Mouse (Mus musculus) C2C12 (cell line): ENCODE data around the gene Gm5678. TPM values are rescaled to one million over a fixed set of nuclear protein-coding genes. Genes with fewer than 3 reads are reported as not detected.

ENCODE experiments used
- H3K27me3 ChIP-seq: one replicate; pipeline ENCODE4 v1.6.1; 2011; ENCODE audit not compliant: control insufficient read depth, insufficient read depth, insufficient read length
- H3K36me3 ChIP-seq: one replicate; pipeline ENCODE4 v1.6.1; 2011; ENCODE audit not compliant: control insufficient read depth, insufficient read depth
- H3K4me3 ChIP-seq: one replicate; pipeline ENCODE4 v1.5.1; 2011; ENCODE audit warnings: mild to moderate bottlenecking, control low read depth; ENCODE audit not compliant: poor library complexity, insufficient read depth, severe bottlenecking
- H3K79me2 ChIP-seq: one replicate; pipeline ENCODE4 v1.6.1; 2011; ENCODE audit not compliant: control insufficient read depth, insufficient read depth
- H3K79me3 ChIP-seq: one replicate; pipeline ENCODE4 v1.6.1; 2011; ENCODE audit warnings: low read depth, control low read depth
- H3ac ChIP-seq: one replicate; pipeline ENCODE3; 2011; ENCODE audit warnings: low read depth; ENCODE audit not compliant: control insufficient read depth, insufficient read length
- CEBPB ChIP-seq: IDR thresholded peaks from one replicate; pipeline ENCODE4 v1.6.1; 2011; ENCODE audit warnings: low read depth, mild to moderate bottlenecking, control low read depth, moderate library complexity
- CTCF ChIP-seq: IDR thresholded peaks from one replicate; pipeline ENCODE4 v1.5.1; 2011; ENCODE audit not compliant: control insufficient read depth, insufficient read depth, insufficient read length
- FOSL1 ChIP-seq: IDR thresholded peaks from one replicate; pipeline ENCODE4 v1.8.0; 2011; ENCODE audit warnings: mild to moderate bottlenecking, low read length; ENCODE audit not compliant: poor library complexity, insufficient read depth, severe bottlenecking
- MAX ChIP-seq: IDR thresholded peaks from one replicate; pipeline ENCODE4 v1.6.1; 2011; ENCODE audit warnings: mild to moderate bottlenecking, control low read depth
- MYOD1 ChIP-seq: IDR thresholded peaks from one replicate; pipeline ENCODE4 v1.6.1; 2011; ENCODE audit warnings: low read depth; ENCODE audit not compliant: control insufficient read depth, insufficient read length
- MYOG ChIP-seq: IDR thresholded peaks from one replicate; pipeline ENCODE4 v1.6.1; 2011; ENCODE audit not compliant: control insufficient read depth, insufficient read length; ENCODE audit errors: extremely low read depth
- USF1 ChIP-seq: IDR thresholded peaks from one replicate; pipeline ENCODE4 v1.6.1; 2011; ENCODE audit warnings: low read depth, mild to moderate bottlenecking, control low read depth, moderate library complexity
- polyA plus RNA-seq: library from polyadenylated mRNA; unstranded; fragments of >200 nt; fragmentation: generic; extraction: Trizol; gene quantifications from one replicate; pipeline ENCODE4 v1.2.1, GENCODE M21; 2012; ENCODE audit warnings: missing spikeins

The Gm5678 gene
- polyA plus RNA-seq, 1 experiment, result not detected

DNA sequence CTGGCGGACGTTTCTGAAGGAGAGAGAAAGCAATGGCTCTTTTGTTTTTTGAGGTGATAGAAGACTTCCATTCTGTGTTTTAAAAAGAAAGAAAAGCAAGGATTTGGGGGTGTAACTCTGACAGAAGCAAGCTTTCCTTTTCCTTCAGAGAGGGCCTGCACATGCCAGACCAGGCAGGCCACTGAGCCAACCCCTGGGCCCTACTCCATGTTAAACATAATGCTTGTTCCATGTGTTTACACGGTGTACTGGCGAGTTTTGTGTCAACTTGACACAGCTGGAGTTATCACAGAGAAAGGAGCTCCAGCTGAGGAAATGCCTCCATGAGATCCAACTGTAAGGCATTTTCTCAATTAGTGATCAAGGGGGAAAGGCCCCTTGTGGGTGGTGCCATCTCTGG is 39.6 kb upstream of the Gm5678 start:
- Histone ChIP-seq H3K27me3 (no peaks in the 10 kb centered on the region), H3K79me3 (no peaks in the 10 kb centered on the region), H3K79me2 (no peaks in the 10 kb centered on the region), H3K36me3 (peaks cover 8% of the 10 kb centered on the region), H3K4me3 (no peak overlapping the region), H3ac (no peak overlapping the region)
- TF ChIP-seq MYOD1 (no peak), MAX (no peak), MYOG (no peak), FOSL1 (no peak), CEBPB (no peak), CTCF (no peak), USF1 (no peak)

GRCm38 (mm10) chr16:93590915-93591314 is 37.0 kb upstream of the Gm5678 start:
- Histone ChIP-seq H3K36me3 (peaks cover 5% of the 10 kb centered on the region), H3K79me2 (no peaks in the 10 kb centered on the region), H3ac (no peak overlapping the region), H3K4me3 (no peak overlapping the region), H3K79me3 (no peaks in the 10 kb centered on the region), H3K27me3 (no peaks in the 10 kb centered on the region)
- no peak for TF ChIP-seq FOSL1
- TF ChIP-seq MAX, result no peak
- no peak for TF ChIP-seq CEBPB
- TF ChIP-seq MYOG, result no peak
- TF ChIP-seq MYOD1, result no peak
- no peak for TF ChIP-seq USF1

GRCm38 (mm10) chr16:93591450-93592430 is 36.2 kb upstream of the Gm5678 start:
- H3K36me3 ChIP-seq, result peaks cover 5% of the 10 kb centered on the region
- H3ac ChIP-seq, result no peak overlapping the region
- no peaks in the 10 kb centered on the region for H3K79me2 ChIP-seq
- H3K79me3 ChIP-seq, result no peaks in the 10 kb centered on the region
- H3K4me3 ChIP-seq, result no peak overlapping the region
- TF ChIP-seq CTCF (no peak), CEBPB (no peak), MYOD1 (no peak), MAX (no peak), FOSL1 (no peak), USF1 (no peak), MYOG (no peak)
- no peaks in the 10 kb centered on the region for H3K27me3 ChIP-seq

DNA sequence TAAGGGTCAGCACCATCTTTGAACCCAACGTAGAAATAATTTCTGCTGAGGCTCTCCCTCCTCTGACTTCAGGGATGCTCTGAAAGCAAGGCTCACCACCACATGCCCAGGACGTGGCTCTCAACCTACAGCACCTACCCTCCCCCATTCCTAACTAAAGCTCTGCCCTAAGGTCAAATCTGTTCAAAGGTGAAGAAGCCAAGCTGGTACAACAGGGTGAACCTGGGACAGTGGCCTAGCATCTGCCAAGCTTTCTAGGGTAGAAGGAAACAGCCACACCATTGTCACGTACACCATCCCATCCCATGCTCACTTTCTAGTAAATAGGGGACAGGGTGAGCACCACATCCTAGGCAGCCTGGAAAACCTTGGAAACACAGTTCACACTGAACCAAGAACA is 35.2 kb upstream of the Gm5678 start:
- no peaks in the 10 kb centered on the region for H3K79me3 ChIP-seq
- TF ChIP-seq USF1 (no peak), MYOG (no peak), MYOD1 (no peak), FOSL1 (no peak), CTCF (no peak), CEBPB (no peak), MAX (no peak)
- H3K79me2 ChIP-seq, result no peaks in the 10 kb centered on the region
- no peak overlapping the region for H3ac ChIP-seq
- no peak overlapping the region for H3K4me3 ChIP-seq
- H3K27me3 ChIP-seq, result no peaks in the 10 kb centered on the region
- H3K36me3 ChIP-seq, result peaks cover 5% of the 10 kb centered on the region

DNA sequence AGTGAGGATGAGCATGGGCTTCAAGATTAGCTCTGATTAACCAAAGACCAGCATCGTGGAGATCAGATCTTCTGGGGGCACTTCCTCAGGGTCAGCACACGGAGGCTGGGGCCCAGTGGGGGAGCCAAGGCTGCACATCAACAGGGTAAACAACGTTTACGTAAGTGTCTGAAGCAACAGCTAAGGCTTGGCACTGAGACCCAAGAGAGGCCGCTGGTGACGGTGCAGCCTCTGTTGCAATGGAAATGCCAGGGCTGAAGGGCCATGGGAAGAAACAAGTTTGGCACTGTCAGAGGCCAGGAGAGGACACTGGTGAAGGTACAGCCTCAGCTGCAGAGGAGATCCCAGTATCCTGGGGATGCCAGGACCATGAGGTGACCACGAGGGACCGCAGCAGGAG is 34.5 kb upstream of the Gm5678 start:
- H3ac ChIP-seq, result no peak overlapping the region
- H3K79me2 ChIP-seq, result no peaks in the 10 kb centered on the region
- H3K36me3 ChIP-seq, result peaks cover 5% of the 10 kb centered on the region
- H3K79me3 ChIP-seq, result no peaks in the 10 kb centered on the region
- peak overlapping the region; percentile 2 for H3K4me3 ChIP-seq
- TF ChIP-seq MAX (no peak), FOSL1 (no peak), MYOG (no peak), USF1 (no peak), CTCF (no peak), CEBPB (no peak), MYOD1 (no peak)
- no peaks in the 10 kb centered on the region for H3K27me3 ChIP-seq

DNA sequence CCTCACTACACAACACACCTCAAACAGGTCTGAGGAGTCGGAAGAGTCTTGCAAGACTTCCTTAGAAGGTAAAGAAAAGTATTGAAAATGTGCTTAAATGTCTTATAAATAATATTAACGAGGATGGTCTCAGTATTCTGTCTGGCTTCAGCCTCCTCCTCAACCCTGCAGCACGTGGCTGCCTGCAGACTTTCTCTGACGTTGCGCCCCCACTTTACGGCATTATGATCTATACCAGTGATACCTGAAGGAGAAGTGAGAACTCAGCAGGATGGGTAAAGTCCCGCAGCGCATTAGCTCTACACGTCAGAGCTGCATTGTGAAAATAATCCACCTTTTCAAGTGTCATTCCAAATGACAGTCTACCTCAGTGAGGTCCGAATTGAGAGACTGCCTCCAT is 33.4 kb upstream of the Gm5678 start:
- no peaks in the 10 kb centered on the region for H3K27me3 ChIP-seq
- H3K36me3 ChIP-seq, result peaks cover 5% of the 10 kb centered on the region
- H3K79me3 ChIP-seq, result no peaks in the 10 kb centered on the region
- TF ChIP-seq FOSL1 (no peak), MAX (no peak), CTCF (no peak), MYOG (no peak), CEBPB (no peak), MYOD1 (no peak), USF1 (no peak)
- no peak overlapping the region for H3K4me3 ChIP-seq
- H3ac ChIP-seq, result no peak overlapping the region
- no peaks in the 10 kb centered on the region for H3K79me2 ChIP-seq
